Mouse (Mus musculus): Measurements from ENCODE around the gene Wwc1.

DNA sequence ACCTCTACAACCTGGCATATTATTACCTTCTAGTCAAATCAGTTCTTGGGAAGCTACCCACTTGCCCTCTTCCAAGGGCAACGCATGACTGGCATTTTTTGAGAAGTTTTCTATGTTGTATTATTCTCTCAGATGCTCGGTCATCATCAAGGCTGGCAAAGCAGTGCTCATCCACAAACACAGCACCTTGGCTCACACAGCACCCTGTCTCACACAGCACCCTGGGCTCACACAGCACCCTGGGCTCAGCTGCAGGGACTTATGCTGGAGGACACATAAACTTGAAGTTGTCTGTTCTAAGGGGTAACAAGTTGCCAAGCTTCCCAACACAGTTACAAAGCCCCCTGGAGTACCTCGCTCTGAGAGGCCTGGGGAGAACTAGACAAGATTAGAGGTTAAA is 2.5 kb downstream of the Wwc1 start:
- TF ChIP-seq CTCF (IDR thresholded peaks at IDR 0.05; ENCODE audit: low read depth, low read length) (no peak), POLR2A (IDR thresholded peaks at IDR 0.05; ENCODE audit: extremely low read depth, insufficient read depth, low read length) (no peak)

All from liver, adult 2 months (tissue).